Mouse (Mus musculus): ENCODE measurements around the gene Prkcz. TPM values are rescaled to one million over a fixed set of nuclear protein-coding genes. Genes with fewer than 3 reads are reported as not detected.

Prkcz gene
- polyA plus RNA-seq, 1 experiment from 2014 or later: 6.8 TPM

- no peak overlapping the region for H3K27ac ChIP-seq (ENCODE audit: low read depth, low read length)
- H3K4me3 ChIP-seq (ENCODE audit: low read depth, low read length): no peak overlapping the region
- 77% methylated on average over 11 of the region's 11 CpGs for WGBS (ENCODE audit: insufficient replicate concordance)
- H3K9me3 ChIP-seq (replicated peaks; ENCODE audit: control insufficient read depth, low read length): no peaks in the 10 kb centered on the region
- peaks cover 4% of the 10 kb centered on the region for H3K4me1 ChIP-seq (ENCODE audit: control insufficient read depth, insufficient read depth, low read length)
- ATAC-seq (replicated peaks; ENCODE audit: insufficient number of reproducible peaks, low FRiP score, low TSS enrichment): no peak
- no peak overlapping the region for H3K4me2 ChIP-seq
- H3K36me3 ChIP-seq (ENCODE audit: control insufficient read depth, insufficient read depth, low read length): no peaks in the 10 kb centered on the region
- H3K27me3 ChIP-seq (ENCODE audit: control insufficient read depth, insufficient read depth, low read length): no peaks in the 10 kb centered on the region
- no peak overlapping the region for H3K9ac ChIP-seq (ENCODE audit: low read depth, low read length)
Measured at GRCm38 (mm10) chr4:155287713-155288112, 73.4 kb downstream of the Prkcz start.

- 90% methylated on average over 4 of the region's 4 CpGs for WGBS (ENCODE audit: insufficient replicate concordance)
- H3K9ac ChIP-seq (ENCODE audit: low read depth, low read length): no peak overlapping the region
- H3K4me2 ChIP-seq: no peak overlapping the region
- ATAC-seq (replicated peaks; ENCODE audit: insufficient number of reproducible peaks, low FRiP score, low TSS enrichment): no peak
- H3K27ac ChIP-seq (ENCODE audit: low read depth, low read length): no peak overlapping the region
- no peaks in the 10 kb centered on the region for H3K9me3 ChIP-seq (replicated peaks; ENCODE audit: control insufficient read depth, low read length)
- peaks cover 14% of the 10 kb centered on the region for H3K4me1 ChIP-seq (ENCODE audit: control insufficient read depth, insufficient read depth, low read length)
- no peak overlapping the region for H3K4me3 ChIP-seq (ENCODE audit: low read depth, low read length)
- H3K36me3 ChIP-seq (ENCODE audit: control insufficient read depth, insufficient read depth, low read length): no peaks in the 10 kb centered on the region
- no peaks in the 10 kb centered on the region for H3K27me3 ChIP-seq (ENCODE audit: control insufficient read depth, insufficient read depth, low read length)
Measured at GRCm38 (mm10) chr4:155286090-155286489, 75.1 kb downstream of the Prkcz start.

- no peaks in the 10 kb centered on the region for H3K36me3 ChIP-seq (ENCODE audit: control insufficient read depth, insufficient read depth, low read length)
- H3K4me3 ChIP-seq (ENCODE audit: low read depth, low read length): no peak overlapping the region
- peaks cover 20% of the 10 kb centered on the region for H3K4me1 ChIP-seq (ENCODE audit: control insufficient read depth, insufficient read depth, low read length)
- H3K9ac ChIP-seq (ENCODE audit: low read depth, low read length): no peak overlapping the region
- 51% methylated on average over 15 of the region's 15 CpGs for WGBS (ENCODE audit: insufficient replicate concordance)
- no peaks in the 10 kb centered on the region for H3K27me3 ChIP-seq (ENCODE audit: control insufficient read depth, insufficient read depth, low read length)
- peak overlapping the region; percentile 13; the same call in 1 of the 2 replicates for H3K27ac ChIP-seq (ENCODE audit: low read depth, low read length)
- ATAC-seq (replicated peaks; ENCODE audit: insufficient number of reproducible peaks, low FRiP score, low TSS enrichment): no peak
- no peak overlapping the region for H3K4me2 ChIP-seq
- H3K9me3 ChIP-seq (replicated peaks; ENCODE audit: control insufficient read depth, low read length): no peaks in the 10 kb centered on the region
Measured at GRCm38 (mm10) chr4:155284521-155285379, 76.4 kb downstream of the Prkcz start.

GRCm38 (mm10) chr4:155283585-155283984 is 77.6 kb downstream of the Prkcz start:
- H3K27me3 ChIP-seq (ENCODE audit: control insufficient read depth, insufficient read depth, low read length): no peaks in the 10 kb centered on the region
- 70% methylated on average over 9 of the region's 9 CpGs for WGBS (ENCODE audit: insufficient replicate concordance)
- H3K9me3 ChIP-seq (replicated peaks; ENCODE audit: control insufficient read depth, low read length): no peaks in the 10 kb centered on the region
- no peak overlapping the region for H3K4me3 ChIP-seq (ENCODE audit: low read depth, low read length)
- H3K4me2 ChIP-seq: peak overlapping the region; percentile 36
- 0 out of 2 replicates have a peak overlapping the region, but pooled peaks have one; percentile 6 for H3K9ac ChIP-seq (ENCODE audit: low read depth, low read length)
- H3K4me1 ChIP-seq (ENCODE audit: control insufficient read depth, insufficient read depth, low read length): peaks cover 20% of the 10 kb centered on the region
- peak overlapping the region; percentile 47 for H3K27ac ChIP-seq (ENCODE audit: low read depth, low read length)
- no peaks in the 10 kb centered on the region for H3K36me3 ChIP-seq (ENCODE audit: control insufficient read depth, insufficient read depth, low read length)
- ATAC-seq (replicated peaks; ENCODE audit: insufficient number of reproducible peaks, low FRiP score, low TSS enrichment): no peak

- Histone ChIP-seq H3K9me3 (replicated peaks; ENCODE audit: control insufficient read depth, low read length) (no peaks in the 10 kb centered on the region), H3K36me3 (ENCODE audit: control insufficient read depth, insufficient read depth, low read length) (no peaks in the 10 kb centered on the region), H3K4me1 (ENCODE audit: control insufficient read depth, insufficient read depth, low read length) (peaks cover 20% of the 10 kb centered on the region), H3K4me2 (peak overlapping the region; percentile 36), H3K9ac (ENCODE audit: low read depth, low read length) (0 out of 2 replicates have a peak overlapping the region, but pooled peaks have one; percentile 6), H3K4me3 (ENCODE audit: low read depth, low read length) (no peak overlapping the region), H3K27ac (ENCODE audit: low read depth, low read length) (peak overlapping the region; percentile 51), H3K27me3 (ENCODE audit: control insufficient read depth, insufficient read depth, low read length) (no peaks in the 10 kb centered on the region)
- no peak for ATAC-seq (replicated peaks; ENCODE audit: insufficient number of reproducible peaks, low FRiP score, low TSS enrichment)
- 47% methylated on average over 11 of the region's 11 CpGs for WGBS (ENCODE audit: insufficient replicate concordance)
Measured at GRCm38 (mm10) chr4:155283001-155283503, 78.1 kb downstream of the Prkcz start.

GRCm38 (mm10) chr4:155282231-155282630 is 78.9 kb downstream of the Prkcz start:
- no peak for ATAC-seq (replicated peaks; ENCODE audit: insufficient number of reproducible peaks, low FRiP score, low TSS enrichment)
- Histone ChIP-seq H3K36me3 (ENCODE audit: control insufficient read depth, insufficient read depth, low read length) (no peaks in the 10 kb centered on the region), H3K4me2 (no peak overlapping the region), H3K9me3 (replicated peaks; ENCODE audit: control insufficient read depth, low read length) (no peaks in the 10 kb centered on the region), H3K4me1 (ENCODE audit: control insufficient read depth, insufficient read depth, low read length) (peaks cover 20% of the 10 kb centered on the region), H3K9ac (ENCODE audit: low read depth, low read length) (no peak overlapping the region), H3K27me3 (ENCODE audit: control insufficient read depth, insufficient read depth, low read length) (no peaks in the 10 kb centered on the region), H3K4me3 (ENCODE audit: low read depth, low read length) (no peak overlapping the region), H3K27ac (ENCODE audit: low read depth, low read length) (no peak overlapping the region)
- 52% methylated on average over 6 of the region's 6 CpGs for WGBS (ENCODE audit: insufficient replicate concordance)

- Histone ChIP-seq H3K27me3 (ENCODE audit: control insufficient read depth, insufficient read depth, low read length) (no peaks in the 10 kb centered on the region), H3K4me3 (ENCODE audit: low read depth, low read length) (no peak overlapping the region), H3K9me3 (replicated peaks; ENCODE audit: control insufficient read depth, low read length) (no peaks in the 10 kb centered on the region), H3K9ac (ENCODE audit: low read depth, low read length) (no peak overlapping the region), H3K4me1 (ENCODE audit: control insufficient read depth, insufficient read depth, low read length) (peaks cover 20% of the 10 kb centered on the region), H3K4me2 (no peak overlapping the region), H3K27ac (ENCODE audit: low read depth, low read length) (no peak overlapping the region), H3K36me3 (ENCODE audit: control insufficient read depth, insufficient read depth, low read length) (no peaks in the 10 kb centered on the region)
- ATAC-seq (replicated peaks; ENCODE audit: insufficient number of reproducible peaks, low FRiP score, low TSS enrichment): no peak
- WGBS (ENCODE audit: insufficient replicate concordance): 75% methylated on average over 8 of the region's 8 CpGs
Measured at GRCm38 (mm10) chr4:155281652-155282051, 79.5 kb downstream of the Prkcz start.

- no peak overlapping the region for H3K4me2 ChIP-seq
- H3K9ac ChIP-seq (ENCODE audit: low read depth, low read length): no peak overlapping the region
- H3K27ac ChIP-seq (ENCODE audit: low read depth, low read length): no peak overlapping the region
- no peak overlapping the region for H3K4me3 ChIP-seq (ENCODE audit: low read depth, low read length)
- peaks cover 20% of the 10 kb centered on the region for H3K4me1 ChIP-seq (ENCODE audit: control insufficient read depth, insufficient read depth, low read length)
- H3K36me3 ChIP-seq (ENCODE audit: control insufficient read depth, insufficient read depth, low read length): no peaks in the 10 kb centered on the region
- no peaks in the 10 kb centered on the region for H3K27me3 ChIP-seq (ENCODE audit: control insufficient read depth, insufficient read depth, low read length)
- H3K9me3 ChIP-seq (replicated peaks; ENCODE audit: control insufficient read depth, low read length): no peaks in the 10 kb centered on the region
- no peak for ATAC-seq (replicated peaks; ENCODE audit: insufficient number of reproducible peaks, low FRiP score, low TSS enrichment)
- WGBS (ENCODE audit: insufficient replicate concordance): 62% methylated on average over 2 of the region's 2 CpGs
Measured at GRCm38 (mm10) chr4:155281227-155281626, 79.9 kb downstream of the Prkcz start.

All from heart, embryonic 11.5 days (tissue).